Mouse (Mus musculus): ENCODE measurements around the gene Pitpna.

The Pitpna gene

GRCm38 (mm10) chr11:75643323-75643722 lies 55.4 kb downstream of the Pitpna start:
- no peak for DNase-seq

- no peak for DNase-seq
Measured at GRCm38 (mm10) chr11:75644684-75645083, 56.8 kb downstream of the Pitpna start.

DNA sequence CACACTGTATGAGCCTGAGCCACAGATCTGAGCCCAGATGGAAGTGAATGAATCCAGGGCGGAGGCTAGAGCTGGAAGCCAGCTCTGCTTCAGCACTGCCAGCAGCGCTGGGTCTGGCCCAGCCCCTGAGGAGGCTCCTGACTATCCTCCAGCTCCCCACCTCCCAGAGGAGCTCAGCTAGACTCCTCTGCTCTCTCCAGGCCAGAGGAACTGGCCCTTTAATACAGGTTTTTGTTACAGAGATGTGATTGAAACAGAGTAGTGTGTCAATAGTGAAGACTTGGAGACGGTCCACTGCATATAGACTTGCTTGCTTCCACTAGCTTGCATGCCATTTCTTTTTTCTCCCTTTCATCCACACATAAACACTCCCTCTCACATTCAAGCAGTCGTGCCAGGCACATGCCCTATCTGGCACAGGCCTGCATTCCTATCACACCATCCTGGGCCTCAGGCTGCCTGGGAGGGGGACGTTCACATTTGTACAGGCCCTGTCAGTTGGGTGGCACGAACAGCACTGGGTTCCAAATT lies 59.8 kb downstream of the Pitpna start:
- no peak for DNase-seq

- DNase-seq, result peak; percentile 42
Measured at GRCm38 (mm10) chr11:75649155-75649561, 61.3 kb downstream of the Pitpna start.

GRCm38 (mm10) chr11:75650311-75650710 lies 62.4 kb downstream of the Pitpna start, which contains the start of gene Myo1c:
Gene Myo1c, plus strand, starts transcription at chr11:75650504.
- no peak for DNase-seq

GRCm38 (mm10) chr11:75650958-75651425 lies 63.1 kb downstream of the Pitpna start:
- no peak for DNase-seq

GRCm38 (mm10) chr11:75651426-75652221 lies 63.7 kb downstream of the Pitpna start:
- DNase-seq, result peak; percentile 89

DNA sequence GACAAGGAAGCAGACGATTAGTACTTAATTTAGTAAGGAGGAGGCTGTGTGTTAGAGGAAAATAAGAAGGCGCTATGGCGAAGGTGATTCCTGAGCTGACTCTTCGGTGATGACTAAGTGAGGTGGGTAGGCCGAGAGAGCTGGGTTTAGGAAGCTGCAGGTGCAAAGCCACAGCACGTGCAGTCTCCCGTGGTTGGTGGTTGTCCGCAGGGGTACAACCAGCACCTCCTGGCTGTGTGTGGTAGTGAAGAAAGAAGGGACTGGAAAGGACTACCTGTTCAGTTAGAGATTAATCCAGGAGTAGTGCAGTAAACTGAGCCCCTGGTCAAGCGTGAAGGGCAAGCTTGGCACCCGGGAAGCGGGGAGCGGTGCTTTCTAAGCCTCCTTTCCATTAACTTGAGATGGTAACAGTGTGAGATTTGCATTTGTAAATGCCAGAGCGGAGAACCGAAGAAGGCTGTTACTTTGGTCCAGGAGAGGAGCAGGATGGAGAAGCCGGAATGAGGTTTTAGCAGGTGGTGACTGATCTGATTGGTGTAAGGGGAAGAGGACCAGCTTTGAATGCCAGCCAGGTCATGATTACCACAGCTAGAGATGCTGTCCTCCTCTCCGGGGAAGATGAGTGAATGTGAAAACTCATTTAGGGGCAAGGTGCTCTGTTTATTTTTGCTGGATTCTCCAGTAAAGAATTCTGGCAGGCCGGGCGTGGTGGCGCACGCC lies 64.5 kb downstream of the Pitpna start:
- no peak for DNase-seq

DNA sequence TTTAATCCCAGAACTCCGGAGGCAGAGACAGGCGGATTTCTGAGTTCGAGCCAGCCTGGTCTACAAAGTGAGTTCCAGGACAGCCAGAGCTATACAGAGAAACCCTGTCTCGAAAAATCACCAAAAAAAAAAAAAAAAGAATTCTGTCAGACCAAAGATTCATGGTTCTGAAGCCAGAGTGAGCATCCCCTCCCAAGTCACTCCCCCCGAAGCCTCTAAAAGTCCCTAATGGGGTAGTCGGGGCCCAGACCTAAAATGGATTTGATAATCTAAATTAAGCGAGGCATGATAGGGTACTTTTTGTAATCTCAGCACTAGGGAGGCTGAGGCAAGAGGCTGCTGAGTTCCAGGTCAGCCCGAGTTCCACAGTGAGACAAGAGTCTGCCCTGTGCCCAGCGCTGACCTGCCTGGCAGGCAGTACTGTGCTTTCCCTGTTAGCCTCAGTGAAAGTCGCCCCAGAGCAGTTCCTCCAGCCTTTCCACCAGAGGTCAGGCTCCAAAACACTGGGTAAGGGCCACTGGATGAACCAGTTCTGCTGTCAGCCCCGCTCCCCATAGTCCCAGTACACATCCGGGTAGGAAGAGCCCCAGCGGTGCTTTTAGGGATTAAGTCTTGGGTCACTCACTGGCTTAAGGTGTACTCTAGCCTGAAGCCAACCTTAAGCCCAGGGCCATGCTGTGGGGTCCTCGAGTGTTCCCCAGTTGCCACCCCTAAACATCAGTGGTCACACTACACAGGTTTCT lies 65.2 kb downstream of the Pitpna start:
- no peak for DNase-seq

DNA sequence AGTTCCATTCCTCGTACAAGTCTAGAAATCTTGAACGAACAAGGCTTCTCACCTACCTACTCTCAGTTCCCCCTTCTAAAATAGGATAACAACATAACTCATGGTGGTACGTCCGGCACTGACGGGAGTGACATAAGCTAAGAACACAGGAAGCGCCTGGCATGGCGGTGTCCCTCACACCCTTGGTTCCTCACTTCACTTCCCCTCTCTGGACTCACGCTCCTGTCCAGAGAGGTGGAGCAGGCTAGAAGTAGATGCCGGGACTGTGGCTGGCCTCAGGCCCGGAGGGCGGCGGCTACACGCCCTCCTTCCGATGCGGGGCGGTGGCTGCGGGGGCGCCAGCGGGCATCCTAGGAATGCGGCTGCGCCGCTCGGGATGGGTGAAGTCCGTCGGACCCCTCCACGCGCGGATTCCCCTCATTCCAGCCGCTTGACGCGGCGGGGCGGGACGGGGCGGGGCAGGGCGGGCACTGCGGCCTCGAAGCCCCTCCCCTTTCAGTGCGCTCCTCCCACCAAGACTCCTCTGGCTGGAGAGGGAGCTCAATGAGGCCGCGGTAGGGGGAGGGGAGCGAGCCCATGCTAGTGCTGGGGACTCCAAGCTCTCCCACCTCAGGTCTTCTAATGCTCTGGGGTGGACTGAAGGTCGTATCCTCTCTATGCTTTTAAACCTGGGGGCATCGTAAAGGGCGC lies 66.0 kb downstream of the Pitpna start:
- DNase-seq, result peak; percentile 92

DNA sequence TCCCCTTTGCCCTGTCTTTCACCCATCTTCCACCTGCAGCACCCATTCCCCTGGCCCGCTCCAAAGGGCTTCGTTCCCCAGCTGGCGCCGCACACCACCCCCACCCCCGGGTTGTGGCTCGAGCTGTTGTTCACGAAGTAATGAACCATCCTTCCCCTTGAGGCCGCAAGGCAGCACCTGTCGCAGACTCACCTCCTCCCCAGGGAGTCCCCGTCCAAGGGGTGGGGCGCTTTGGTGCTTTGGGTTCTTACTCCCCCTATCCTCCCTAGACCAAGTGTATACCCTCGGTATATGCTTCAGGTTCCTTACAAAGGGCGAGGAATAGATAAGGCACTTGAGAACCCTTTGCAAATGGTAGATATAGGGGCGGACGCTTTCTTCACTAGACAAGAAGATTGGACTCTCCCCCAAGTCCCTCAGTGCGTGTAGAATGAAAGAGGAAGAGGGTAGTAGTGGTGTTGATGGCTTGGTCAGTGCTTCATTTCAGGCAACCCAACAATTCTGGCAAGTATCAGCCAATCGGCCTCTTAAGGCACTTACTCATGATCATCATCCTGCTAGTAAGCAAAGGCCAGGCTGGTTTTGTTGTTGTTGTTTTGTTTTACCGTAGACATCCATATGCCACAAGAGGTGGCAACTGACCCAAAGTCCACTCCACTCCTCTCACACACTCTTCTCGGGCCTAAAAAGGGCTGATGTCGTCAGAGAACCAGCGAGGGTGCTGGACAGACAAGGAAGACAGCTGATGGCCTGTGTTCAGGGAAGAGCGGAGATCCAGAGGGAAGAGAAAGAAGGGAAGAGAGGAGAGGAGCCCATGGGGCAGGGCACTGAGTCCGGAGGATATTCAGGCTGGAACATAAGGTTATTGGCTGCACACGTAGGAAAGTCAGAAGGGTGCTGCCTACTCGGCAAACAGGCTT lies 66.8 kb downstream of the Pitpna start:
- peak; percentile 73 for DNase-seq

GRCm38 (mm10) chr11:75655621-75656545 lies 68.0 kb downstream of the Pitpna start:
- peak; percentile 84 for DNase-seq

DNA sequence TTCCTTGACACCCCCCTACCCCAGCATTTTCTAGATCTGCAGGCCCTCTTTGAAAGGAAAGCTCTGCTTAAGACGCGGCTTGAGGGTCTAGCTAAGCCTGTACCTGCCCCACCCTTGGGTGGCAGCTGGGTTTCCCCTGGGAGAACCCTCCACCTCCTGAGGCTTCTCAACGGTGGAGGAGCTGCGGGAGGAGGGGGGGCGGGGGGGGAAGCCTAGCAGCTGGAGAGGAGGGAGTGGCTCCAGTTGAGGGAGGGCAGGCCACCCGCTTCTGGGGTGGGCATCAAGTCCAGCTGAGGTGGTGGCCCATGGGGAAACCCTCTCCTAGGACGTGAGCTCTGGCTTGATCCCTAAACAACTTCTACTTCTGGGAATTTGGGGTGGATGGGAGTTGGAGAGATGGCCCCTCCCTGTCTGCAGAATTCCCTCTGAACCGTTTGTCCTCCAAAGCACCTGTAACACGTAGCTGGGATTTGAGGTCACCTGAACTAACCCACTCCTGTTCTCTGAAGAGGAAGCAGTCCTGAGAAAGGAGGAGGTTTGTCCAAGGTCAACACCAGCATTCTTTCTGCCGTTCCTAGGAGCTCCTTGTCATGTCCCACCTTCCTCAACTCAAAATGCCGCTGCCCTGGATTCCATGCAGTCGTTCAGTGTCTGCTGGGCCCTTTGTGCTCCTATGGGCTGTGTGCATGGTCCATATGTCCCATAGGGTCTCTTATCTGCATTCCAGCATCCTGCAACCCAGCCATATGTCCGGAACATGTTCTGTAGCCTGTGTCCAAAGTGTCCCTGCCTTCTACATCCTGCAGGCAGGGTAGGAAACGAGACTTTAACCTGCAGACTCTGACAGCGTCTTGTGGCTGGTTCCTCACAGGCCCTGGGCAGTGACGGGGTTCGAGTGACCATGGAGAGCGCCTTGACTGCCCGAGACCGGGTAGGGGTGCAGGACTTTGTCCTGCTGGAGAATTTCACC lies 69.0 kb downstream of the Pitpna start:
- DNase-seq, result no peak

GRCm38 (mm10) chr11:75657841-75658240 lies 69.9 kb downstream of the Pitpna start:
- DNase-seq, result no peak

GRCm38 (mm10) chr11:75658311-75658710 lies 70.4 kb downstream of the Pitpna start:
- no peak for DNase-seq

DNA sequence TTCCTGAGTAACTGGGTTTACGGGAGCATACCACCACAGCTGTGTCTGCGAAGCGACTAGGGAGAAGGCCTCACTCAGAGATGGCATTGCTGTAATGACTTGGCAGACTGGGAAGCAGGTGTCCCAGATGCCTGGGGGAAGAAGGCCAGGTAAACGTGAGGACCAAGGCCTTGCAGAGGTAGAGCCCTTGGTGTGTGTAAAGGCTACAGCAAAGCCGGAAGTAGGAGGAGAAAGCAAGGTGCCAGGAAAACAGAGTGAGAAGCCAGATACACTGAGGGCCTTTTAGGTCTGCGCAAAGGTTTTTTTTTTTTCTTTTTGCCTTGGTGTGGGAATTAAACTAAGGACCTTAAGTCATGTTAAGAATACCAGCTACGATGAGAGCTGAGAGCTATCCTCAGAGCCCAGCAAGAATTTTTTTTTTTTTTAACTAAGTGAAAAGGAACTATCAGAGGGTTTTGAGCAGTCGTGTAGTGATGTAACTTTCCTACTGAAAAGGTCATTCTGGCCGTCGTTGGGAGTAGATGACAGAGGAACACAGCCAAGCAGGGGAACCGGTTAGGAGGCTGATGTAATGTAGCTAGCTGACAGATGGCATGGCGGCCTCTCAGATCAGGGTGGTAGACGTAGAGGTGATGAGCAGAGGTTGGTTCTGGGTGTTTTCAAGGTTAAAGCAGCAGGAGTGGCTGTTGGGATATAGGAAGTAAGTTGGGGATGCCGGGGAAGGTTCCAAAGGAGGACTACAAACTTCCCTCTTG lies 71.3 kb downstream of the Pitpna start:
- no peak for DNase-seq

- DNase-seq, result no peak
Measured at GRCm38 (mm10) chr11:75660081-75660590, 72.2 kb downstream of the Pitpna start.
